Mouse (Mus musculus) liver, embryonic 11.5 days (tissue): ENCODE measurements at regions not wholly inside any gene's neighbourhood (a gene's known extent, or its start where the extent isn't known, plus 50 kb on each side); places are given as distances from the start of the nearest gene placed in this dataset.

Experiments
- ATAC-seq: fragments of 200-750 bp; cut with Nextera tagmentation; replicated peaks from 2 replicates; pipeline ENCODE4 v1.8.0; 2017; ENCODE audit warnings: moderate number of reproducible peaks, mild to moderate bottlenecking, moderate TSS enrichment, moderate library complexity; ENCODE audit not compliant: low FRiP score
- DNase-seq: peaks from one replicate; pipeline ENCODE4 v3.0.0-alpha.2; 2017; ENCODE audit warnings: low spot score
- H3K27ac ChIP-seq: fragments of 300-500 bp; sonication (generic); 2 replicates; pipeline ENCODE4 v1.5.1; 2014; ENCODE audit warnings: mild to moderate bottlenecking, low read depth, low read length, control low read depth
- H3K27me3 ChIP-seq: fragments of 300-500 bp; sonication (generic); replicated peaks from 2 replicates; pipeline ENCODE4 v1.6.1; 2014; ENCODE audit warnings: low read length, mixed read lengths; ENCODE audit not compliant: control insufficient read depth, insufficient read depth
- H3K36me3 ChIP-seq: fragments of 300-500 bp; sonication (generic); 2 replicates; pipeline ENCODE4 v1.6.1; 2014; ENCODE audit warnings: mild to moderate bottlenecking, low read length, moderate library complexity, mixed read lengths; ENCODE audit not compliant: control insufficient read depth, insufficient read depth
- H3K4me1 ChIP-seq: fragments of 300-500 bp; sonication (generic); replicated peaks from 2 replicates; pipeline ENCODE4 v1.6.1; 2014; ENCODE audit warnings: low read length, mixed read lengths; ENCODE audit not compliant: control insufficient read depth, insufficient read depth
- H3K4me2 ChIP-seq: fragments of 300-500 bp; sonication (generic); 2 replicates; pipeline ENCODE4 v1.6.1; 2014; ENCODE audit warnings: mild to moderate bottlenecking, control low read depth, moderate library complexity
- H3K4me3 ChIP-seq: fragments of 300-500 bp; sonication (generic); 2 replicates; pipeline ENCODE4 v1.5.1; 2014; ENCODE audit warnings: low read depth, low read length, control low read depth
- H3K9ac ChIP-seq: fragments of 300-500 bp; sonication (generic); 2 replicates; pipeline ENCODE4 v1.6.1; 2014; ENCODE audit warnings: low read depth, low read length, control low read depth
- H3K9me3 ChIP-seq: fragments of 300-500 bp; sonication (generic); 2 replicates; pipeline ENCODE4 v1.6.1; 2016; ENCODE audit warnings: low read length, inconsistent platforms, mixed read lengths; ENCODE audit not compliant: control insufficient read depth
- WGBS: fragments of 180-500 bp; shearing (Covaris S2); extraction: QIAGEN DNeasy Blood & Tissue Kit; methylation state at CpG from one replicate; pipeline ENCODE4 v1.1.7; 2014; 5-methylcytosine and 5-hydroxymethylcytosine counted together

DNA sequence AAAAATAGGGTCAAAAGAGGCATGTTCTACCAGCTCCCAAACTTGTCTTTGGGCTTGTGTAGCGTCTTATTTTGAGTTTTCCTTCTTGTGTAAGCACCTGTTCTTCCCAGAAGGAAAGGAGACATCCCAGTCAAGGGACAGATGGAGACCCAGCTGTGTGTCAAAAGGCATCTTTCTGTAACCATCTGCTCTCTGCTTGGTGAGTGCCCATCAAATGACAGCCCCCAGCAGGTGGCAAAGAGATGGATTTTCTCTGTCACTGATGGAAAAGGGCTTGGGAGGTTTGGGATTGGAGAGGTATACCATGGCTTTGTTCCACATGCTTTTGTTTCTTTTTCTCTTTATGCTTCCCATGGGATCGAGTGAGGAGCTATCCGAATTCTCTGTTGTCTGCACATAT is 249.1 kb downstream of the Olfm4 start:
- no peak for ATAC-seq
- H3K4me1 ChIP-seq: no peaks in the 10 kb centered on the region
- WGBS: 61% methylated on average over 3 of the region's 3 CpGs
- no peak for DNase-seq
- H3K27ac ChIP-seq: no peak overlapping the region
- no peaks in the 10 kb centered on the region for H3K36me3 ChIP-seq
- no peak overlapping the region for H3K9ac ChIP-seq
- no peaks in the 10 kb centered on the region for H3K27me3 ChIP-seq
- no peak overlapping the region for H3K4me3 ChIP-seq
- no peaks in the 10 kb centered on the region for H3K9me3 ChIP-seq
- no peak overlapping the region for H3K4me2 ChIP-seq

DNA sequence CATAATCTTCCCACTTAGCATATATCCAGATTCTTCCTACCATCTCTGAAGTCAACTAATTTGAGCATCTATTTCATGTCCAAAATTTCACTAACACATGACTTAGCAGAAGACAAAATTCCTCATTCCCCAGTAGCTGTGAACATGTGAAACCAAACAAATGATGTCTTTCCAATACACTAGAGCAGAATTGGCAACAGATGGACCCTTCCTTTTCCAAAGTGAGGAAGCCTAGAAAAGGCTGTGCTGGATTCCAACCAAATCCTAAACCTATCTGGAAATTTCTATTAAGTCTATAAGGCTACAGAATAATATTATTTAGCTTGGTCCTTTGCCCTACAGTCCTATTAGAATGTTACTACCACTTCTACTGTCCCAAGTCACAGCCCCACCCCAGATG is 253.3 kb downstream of the Olfm4 start:
- Histone ChIP-seq H3K4me3 (no peak overlapping the region), H3K27me3 (no peaks in the 10 kb centered on the region), H3K9ac (no peak overlapping the region), H3K36me3 (no peaks in the 10 kb centered on the region), H3K4me2 (no peak overlapping the region), H3K27ac (no peak overlapping the region), H3K9me3 (no peaks in the 10 kb centered on the region), H3K4me1 (no peaks in the 10 kb centered on the region)
- no peak for DNase-seq
- no peak for ATAC-seq

DNA sequence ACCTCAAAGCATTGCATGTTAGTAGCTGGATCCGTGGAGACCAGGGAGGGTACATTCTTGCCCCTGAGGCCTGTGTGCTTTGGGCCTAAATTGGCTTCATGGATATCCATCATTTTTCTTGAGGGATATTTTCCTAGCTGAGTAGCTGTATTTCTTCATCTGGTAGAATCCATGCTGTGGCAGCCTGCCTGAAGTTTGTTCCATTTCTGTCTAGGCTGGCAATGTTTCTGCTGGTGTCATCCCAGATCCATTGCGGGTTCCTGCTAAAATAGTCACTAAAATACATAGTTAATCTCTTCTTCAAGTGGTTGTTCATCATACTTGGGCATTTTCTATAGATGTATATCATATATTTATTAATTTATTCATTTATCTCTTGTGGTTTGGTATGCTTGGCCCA is 253.7 kb downstream of the Olfm4 start:
- no peaks in the 10 kb centered on the region for H3K36me3 ChIP-seq
- H3K4me3 ChIP-seq: no peak overlapping the region
- no peaks in the 10 kb centered on the region for H3K27me3 ChIP-seq
- DNase-seq (no peak), ATAC-seq (no peak)
- H3K27ac ChIP-seq: no peak overlapping the region
- no peaks in the 10 kb centered on the region for H3K9me3 ChIP-seq
- no peaks in the 10 kb centered on the region for H3K4me1 ChIP-seq
- H3K4me2 ChIP-seq: no peak overlapping the region
- no peak overlapping the region for H3K9ac ChIP-seq
- 62% methylated on average over 2 of the region's 2 CpGs for WGBS

DNA sequence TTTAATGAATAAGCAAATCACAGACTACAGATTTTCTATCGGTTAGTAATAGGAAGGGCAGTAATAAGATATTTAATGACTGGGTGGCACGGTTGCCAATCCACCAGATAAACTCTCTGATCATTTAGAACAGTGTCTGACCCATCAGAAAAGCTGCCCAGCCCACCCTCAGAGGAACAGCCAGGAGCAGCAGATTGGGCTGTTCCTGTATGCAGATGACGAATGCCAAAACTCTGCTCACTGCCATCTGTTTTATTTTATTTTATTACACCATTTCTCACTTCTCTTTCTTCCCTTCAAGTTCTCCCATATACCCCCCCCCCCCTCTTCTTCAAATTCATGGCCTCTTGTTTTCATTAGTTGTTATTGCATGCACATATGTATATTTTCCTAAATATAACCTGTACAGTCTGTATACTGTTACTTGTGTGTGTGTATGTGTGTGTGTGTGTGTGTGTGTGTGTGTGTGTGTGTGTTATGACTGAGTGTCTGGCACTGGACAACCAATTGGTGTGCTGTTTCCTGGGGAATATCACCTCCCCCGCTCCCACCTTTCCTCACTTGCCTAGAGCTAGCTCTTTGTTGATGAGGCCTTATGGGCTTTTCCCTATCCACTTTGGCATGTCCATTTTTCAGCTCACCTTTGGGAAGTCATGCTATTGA is 260.9 kb downstream of the Olfm4 start:
- no peak overlapping the region for H3K4me2 ChIP-seq
- ATAC-seq: no peak
- WGBS: 81% methylated on average over 4 of the region's 4 CpGs
- no peaks in the 10 kb centered on the region for H3K27me3 ChIP-seq
- H3K4me3 ChIP-seq: no peak overlapping the region
- no peak overlapping the region for H3K9ac ChIP-seq
- no peaks in the 10 kb centered on the region for H3K36me3 ChIP-seq
- H3K4me1 ChIP-seq: no peaks in the 10 kb centered on the region
- DNase-seq: no peak
- H3K27ac ChIP-seq: no peak overlapping the region
- no peaks in the 10 kb centered on the region for H3K9me3 ChIP-seq

DNA sequence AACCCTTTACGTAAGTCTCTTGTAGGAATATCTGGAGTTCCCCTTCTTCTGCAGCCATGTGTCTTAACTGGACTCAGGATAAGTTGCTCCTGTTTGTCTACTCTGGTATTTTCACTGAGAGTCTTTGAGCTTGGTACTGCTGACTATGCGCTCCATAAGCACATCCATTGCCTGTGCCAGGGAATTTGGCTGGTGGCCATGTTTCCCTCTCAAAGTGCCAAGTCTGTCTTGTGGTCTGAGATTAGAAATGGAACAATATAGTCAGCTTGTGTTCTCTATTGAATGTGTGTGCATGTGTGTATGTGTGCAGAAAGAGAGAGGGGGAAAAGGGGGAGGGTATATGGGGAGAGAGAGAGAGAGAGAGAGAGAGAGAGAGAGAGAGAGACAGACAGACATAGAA is 263.7 kb downstream of the Olfm4 start:
- 84% methylated on average over 2 of the region's 2 CpGs for WGBS
- Histone ChIP-seq H3K27ac (no peak overlapping the region), H3K36me3 (no peaks in the 10 kb centered on the region), H3K4me2 (no peak overlapping the region), H3K27me3 (no peaks in the 10 kb centered on the region), H3K4me1 (no peaks in the 10 kb centered on the region), H3K9ac (no peak overlapping the region), H3K4me3 (no peak overlapping the region), H3K9me3 (no peaks in the 10 kb centered on the region)
- ATAC-seq (no peak), DNase-seq (no peak)

DNA sequence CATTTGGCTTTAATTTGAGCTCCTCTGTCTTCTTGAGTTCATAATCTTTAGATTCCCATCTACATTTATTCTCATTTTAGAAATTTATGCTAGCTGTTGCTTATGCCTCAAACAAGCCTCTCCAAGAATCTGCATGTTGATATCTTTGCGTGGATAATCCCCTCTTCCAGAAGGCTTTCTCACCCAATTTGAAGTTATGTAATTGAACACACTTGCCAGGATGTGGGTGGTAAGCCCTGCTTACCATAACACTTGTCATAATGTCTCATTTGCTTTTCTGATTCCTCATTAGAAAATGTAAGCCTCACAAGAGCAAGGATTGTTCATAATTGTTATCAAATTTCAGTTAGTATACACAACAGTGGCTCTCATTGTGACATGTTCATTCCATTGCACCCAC is 266.0 kb downstream of the Olfm4 start:
- H3K27me3 ChIP-seq: no peaks in the 10 kb centered on the region
- DNase-seq (no peak), ATAC-seq (no peak)
- H3K27ac ChIP-seq: no peak overlapping the region
- H3K4me1 ChIP-seq: no peaks in the 10 kb centered on the region
- WGBS: 82% methylated on average over 1 of the region's 1 CpGs
- no peak overlapping the region for H3K9ac ChIP-seq
- H3K36me3 ChIP-seq: no peaks in the 10 kb centered on the region
- H3K4me3 ChIP-seq: no peak overlapping the region
- H3K9me3 ChIP-seq: no peaks in the 10 kb centered on the region
- H3K4me2 ChIP-seq: no peak overlapping the region

DNA sequence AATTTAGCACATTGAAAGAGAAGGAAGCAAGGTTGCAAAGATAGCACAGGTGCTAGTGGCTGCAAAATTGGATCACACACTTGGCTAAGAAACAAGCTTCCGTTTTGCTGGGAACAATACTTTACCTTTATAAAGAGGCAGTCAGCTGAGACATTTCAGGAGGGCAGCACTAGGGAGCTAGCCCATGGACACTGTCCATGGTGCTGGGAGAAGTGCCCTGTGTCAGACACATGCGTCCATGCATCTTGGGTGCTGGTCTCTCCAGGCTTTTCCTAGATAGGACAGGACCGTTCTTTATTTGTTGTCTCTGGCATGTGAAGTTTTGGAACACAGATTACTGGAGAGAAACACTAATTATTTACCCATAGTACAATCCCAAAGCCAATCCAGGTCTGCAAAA is 273.2 kb downstream of the Olfm4 start:
- H3K36me3 ChIP-seq: no peaks in the 10 kb centered on the region
- no peak overlapping the region for H3K4me2 ChIP-seq
- ATAC-seq: no peak
- no peak overlapping the region for H3K4me3 ChIP-seq
- H3K27me3 ChIP-seq: no peaks in the 10 kb centered on the region
- no peak overlapping the region for H3K27ac ChIP-seq
- DNase-seq: no peak
- no peak overlapping the region for H3K9ac ChIP-seq
- no peaks in the 10 kb centered on the region for H3K9me3 ChIP-seq
- 49% methylated on average over 3 of the region's 3 CpGs for WGBS
- no peaks in the 10 kb centered on the region for H3K4me1 ChIP-seq

DNA sequence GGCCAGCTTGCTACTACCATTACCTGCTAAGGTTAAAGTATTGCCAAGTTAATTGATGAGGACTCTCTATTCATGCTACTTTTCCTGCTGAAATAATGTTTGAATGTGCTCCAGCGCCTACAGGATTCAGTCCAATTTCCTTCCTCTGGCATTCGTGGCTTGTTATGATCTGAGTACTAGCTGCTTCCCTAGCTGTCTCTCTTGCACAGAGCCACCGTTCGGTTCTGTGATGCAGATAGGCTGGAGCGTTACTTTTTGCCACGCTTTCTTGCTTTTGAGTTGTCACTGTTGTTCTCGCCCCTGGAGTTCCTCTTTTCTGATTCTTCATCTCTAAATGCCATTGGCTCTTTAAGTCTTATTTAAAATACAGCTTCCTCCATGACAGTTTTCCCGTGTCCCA is 279.3 kb downstream of the Olfm4 start:
- H3K4me2 ChIP-seq: no peak overlapping the region
- H3K9me3 ChIP-seq: no peaks in the 10 kb centered on the region
- no peak overlapping the region for H3K4me3 ChIP-seq
- H3K36me3 ChIP-seq: no peaks in the 10 kb centered on the region
- 68% methylated on average over 8 of the region's 8 CpGs for WGBS
- DNase-seq (no peak), ATAC-seq (no peak)
- H3K9ac ChIP-seq: no peak overlapping the region
- H3K27ac ChIP-seq: no peak overlapping the region
- no peaks in the 10 kb centered on the region for H3K4me1 ChIP-seq
- H3K27me3 ChIP-seq: no peaks in the 10 kb centered on the region

DNA sequence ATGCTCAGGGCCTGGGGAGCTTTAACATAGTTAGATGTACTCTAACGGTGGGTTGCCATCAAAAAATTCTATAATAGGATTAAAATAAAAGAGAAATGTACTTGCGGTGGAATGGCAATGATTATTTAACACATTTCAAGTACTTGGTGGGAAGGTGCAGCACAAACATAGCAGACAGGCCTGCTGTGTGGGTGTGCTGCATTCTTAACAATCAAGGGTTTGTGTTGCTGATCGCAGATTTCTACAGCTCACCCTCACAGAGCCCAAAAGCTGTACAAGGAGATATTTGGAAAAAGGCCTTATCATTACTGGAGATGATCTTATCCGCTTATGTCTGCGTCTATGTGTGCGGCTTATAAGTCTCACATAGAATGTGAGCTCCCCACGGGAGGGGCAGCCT is 281.2 kb downstream of the Olfm4 start:
- ATAC-seq: no peak
- Histone ChIP-seq H3K4me3 (no peak overlapping the region), H3K9me3 (no peaks in the 10 kb centered on the region), H3K27ac (no peak overlapping the region), H3K36me3 (no peaks in the 10 kb centered on the region), H3K9ac (no peak overlapping the region), H3K27me3 (no peaks in the 10 kb centered on the region), H3K4me2 (no peak overlapping the region), H3K4me1 (no peaks in the 10 kb centered on the region)
- no peak for DNase-seq
- WGBS: 88% methylated on average over 7 of the region's 7 CpGs
